Mouse (Mus musculus) CD8-positive naive resting alpha-beta T cell, adult 57 days (primary cell): Measurements from ENCODE around the gene Gmeb2. TPM values are rescaled to one million over a fixed set of nuclear protein-coding genes. Genes with fewer than 3 reads are reported as not detected.

ENCODE experiments used
- total RNA-seq: library from RNA; stranded (reverse); gene quantifications from one replicate; pipeline ENCODE4 v1.2.4, GENCODE M21; 2023

The Gmeb2 gene
- total RNA-seq, result 31.6 TPM

GRCm38 (mm10) chr2:181287958-181288350, at the start of gene Gmeb2:
Gene Gmeb2 (minus strand): TSS chr2:181288035.

GRCm38 (mm10) chr2:181319248-181320102, 31.6 kb upstream of the Gmeb2 start, which contains the start of gene Rtel1:
Gene Rtel1 (plus strand): TSS chr2:181319739.

GRCm38 (mm10) chr2:181314080-181314810, 26.4 kb upstream of the Gmeb2 start, which contains the start of gene Stmn3:
Gene Stmn3 (minus strand): TSS chr2:181314500.

GRCm38 (mm10) chr2:181241602-181242313, 46.1 kb downstream of the Gmeb2 start, which contains the start of gene Helz2:
Gene Helz2 (minus strand): TSS chr2:181242027.

GRCm38 (mm10) chr2:181219538-181220216, 68.2 kb downstream of the Gmeb2 start, which contains the start of gene Fndc11:
Gene Fndc11 (plus strand): TSS chr2:181220013.

GRCm38 (mm10) chr2:181213021-181213445, 74.8 kb downstream of the Gmeb2 start, which contains the start of gene Srms:
Gene Srms (minus strand): TSS chr2:181213185.

GRCm38 (mm10) chr2:181202422-181202821, 85.4 kb downstream of the Gmeb2 start, which contains the start of gene Ptk6:
Gene Ptk6 (minus strand): TSS chr2:181202789.

Other genes starting within 250 kb of the Gmeb2 start
- not detected for gene Chrna4, start 244.5 kb downstream of the Gmeb2 start, total RNA-seq
- gene Kcnq2, start 152.7 kb downstream of the Gmeb2 start, total RNA-seq, result not detected
- not detected for gene Eef1a2, start 131.0 kb downstream of the Gmeb2 start, total RNA-seq
- gene Ppdpf, start 100.8 kb downstream of the Gmeb2 start, total RNA-seq, result 74.4 TPM
- gene Ptk6, start 85.2 kb downstream of the Gmeb2 start, total RNA-seq, result not detected
- 0.40 TPM for gene Srms, start 74.8 kb downstream of the Gmeb2 start, total RNA-seq
- not detected for gene Fndc11, start 68.0 kb downstream of the Gmeb2 start, total RNA-seq
- 140 TPM for gene Helz2, start 46.0 kb downstream of the Gmeb2 start, total RNA-seq
- not detected for gene Stmn3, start 26.5 kb upstream of the Gmeb2 start, total RNA-seq
- 146 TPM for gene Rtel1, start 31.7 kb upstream of the Gmeb2 start, total RNA-seq
- 110 TPM for gene Zgpat, start 76.9 kb upstream of the Gmeb2 start, total RNA-seq
- gene Arfrp1, start 77.4 kb upstream of the Gmeb2 start, total RNA-seq, result 104 TPM
- 231 TPM for gene Lime1, start 92.0 kb upstream of the Gmeb2 start, total RNA-seq
- gene Zbtb46, start 171.4 kb upstream of the Gmeb2 start, total RNA-seq, result 0.24 TPM
- gene Abhd16b, start 205.2 kb upstream of the Gmeb2 start, total RNA-seq, result not detected
- 59.8 TPM for gene Tpd52l2, start 209.1 kb upstream of the Gmeb2 start, total RNA-seq
- gene Dnajc5, start 232.4 kb upstream of the Gmeb2 start, total RNA-seq, result 112 TPM